Mouse (Mus musculus) C2C12 (cell line): ENCODE measurements around the gene Gm28729.

Experiments
- CEBPB ChIP-seq: IDR thresholded peaks from one replicate; pipeline ENCODE4 v1.6.1; 2011; ENCODE audit warnings: low read depth, mild to moderate bottlenecking, control low read depth, moderate library complexity
- CTCF ChIP-seq: IDR thresholded peaks from one replicate; pipeline ENCODE4 v1.5.1; 2011; ENCODE audit not compliant: control insufficient read depth, insufficient read depth, insufficient read length
- MAX ChIP-seq: IDR thresholded peaks from one replicate; pipeline ENCODE4 v1.6.1; 2011; ENCODE audit warnings: mild to moderate bottlenecking, control low read depth
- MYOD1 ChIP-seq: IDR thresholded peaks from one replicate; pipeline ENCODE4 v1.6.1; 2011; ENCODE audit warnings: low read depth; ENCODE audit not compliant: control insufficient read depth, insufficient read length
- MYOG ChIP-seq: IDR thresholded peaks from one replicate; pipeline ENCODE4 v1.6.1; 2011; ENCODE audit not compliant: control insufficient read depth, insufficient read length; ENCODE audit errors: extremely low read depth
- USF1 ChIP-seq: IDR thresholded peaks from one replicate; pipeline ENCODE4 v1.6.1; 2011; ENCODE audit warnings: low read depth, mild to moderate bottlenecking, control low read depth, moderate library complexity

GRCm38 (mm10) chr9:96523148-96523547 lies 1.9 kb downstream of the Gm28729 start:
- TF ChIP-seq CTCF = no peak
- no peak for TF ChIP-seq USF1
- no peak for TF ChIP-seq MYOG
- TF ChIP-seq MYOD1 = no peak
- no peak for TF ChIP-seq MAX
- TF ChIP-seq CEBPB = no peak
